Comparison of ENCODE assay signal across 12 mouse cellular contexts in genomic region chr3:102744657-102745056, GRCm38 (mm10). TPM values are rescaled to one million over a fixed set of nuclear protein-coding genes. Genes with fewer than 3 reads are reported as not detected.
DNase-seq lines count a peak whose midpoint lies in the region; ATAC-seq and TF ChIP-seq lines count a peak whose summit lies in the region.
"Had no signal": no experiment of that assay in that cellular context is flagged by ENCODE, and none has a peak within 500 bp of the region (broad histone marks: within the 10 kb centered on the region; RNA-seq: fewer than 3 reads in every experiment).

No protein-coding gene starts in this region.

- no peak overlapping the region for H3K4me2 ChIP-seq in hindbrain, embryonic 12.5 days (replicated peaks)
- peak overlapping the region; percentile 13; the same call in 1 of the 2 replicates for H3K4me2 ChIP-seq in heart, embryonic 12.5 days
- H3K4me2 ChIP-seq: neural tube, embryonic 12.5 days had no signal

- peak overlapping the region; percentile 35 for H3K27ac ChIP-seq in hindbrain, embryonic 10.5 days
- H3K27ac ChIP-seq in hindbrain, embryonic 12.5 days: no peak overlapping the region
- H3K27ac ChIP-seq in heart, embryonic 12.5 days (ENCODE audit: poor library complexity, severe bottlenecking): peak overlapping the region; percentile 43; the same call in 1 of the 2 replicates
- H3K27ac ChIP-seq: neural tube, embryonic 12.5 days had no signal

- no peak for DNase-seq in hindbrain, embryonic 10.5 days (ENCODE audit: low spot score)
- no peak for DNase-seq in Patski (ENCODE audit: low read depth, low spot score)
- DNase-seq in lung, postnatal 25 days (ENCODE audit: low spot score): peak; percentile 58
- DNase-seq in adrenal gland, postnatal 25 days: no peak
- DNase-seq in left cerebral cortex, postnatal 14 days (ENCODE audit: low spot score in 2 of 2): no peak
- DNase-seq in layer of hippocampus, adult 8-10 months (ENCODE audit: low spot score in 2 of 2): no peak
- DNase-seq: adrenal gland, postnatal 10 days had no signal

- no peak overlapping the region for H3K9ac ChIP-seq in hindbrain, embryonic 12.5 days
- peak overlapping the region; percentile 45; the same call in 1 of the 2 replicates for H3K9ac ChIP-seq in heart, embryonic 12.5 days
- H3K9ac ChIP-seq: neural tube, embryonic 12.5 days had no signal

- POLR2A ChIA-PET in Patski (lab: Charles Lee): interaction anchor here (1.8 kb wide), 1 partner anchor 11 kb away, joined by 7 read pairs; no protein-coding TSS in a partner anchor

- CTCF ChIA-PET in Patski (lab: Charles Lee): interaction anchor here (1.6 to 2.6 kb wide), 3 partner anchors 9 to 495 kb away, joined by 3 to 7 read pairs (median 6); no protein-coding TSS in a partner anchor

- intact Hi-C loops in left cerebral cortex, postnatal 14 days (cut with DNase I): no loop called here

- in situ Hi-C loops in Patski (cut with MboI; ENCODE audit: low pct_unique_long_range_greater_than_20kb): loop anchor here (25.0 kb wide), 1 partner anchor 618 kb away; no protein-coding TSS in a partner anchor

- H3K4me1 ChIP-seq in hindbrain, embryonic 10.5 days (replicated peaks): peaks cover 38% of the 10 kb centered on the region
- H3K4me1 ChIP-seq in hindbrain, embryonic 12.5 days: peaks cover 27% of the 10 kb centered on the region
- peaks cover 54% of the 10 kb centered on the region for H3K4me1 ChIP-seq in heart, embryonic 12.5 days (replicated peaks)

- TF ChIP-seq CTCF in Patski (IDR thresholded peaks at IDR 0.05): no peak

- H3K9me3 ChIP-seq in hindbrain, embryonic 10.5 days: no peaks in the 10 kb centered on the region
- no peaks in the 10 kb centered on the region for H3K9me3 ChIP-seq in hindbrain, embryonic 12.5 days (replicated peaks)
- H3K9me3 ChIP-seq in heart, embryonic 12.5 days (replicated peaks): no peaks in the 10 kb centered on the region
- H3K9me3 ChIP-seq: neural tube, embryonic 12.5 days had no signal

- H3K4me3 ChIP-seq in hindbrain, embryonic 10.5 days: no peak overlapping the region
- no peak overlapping the region for H3K4me3 ChIP-seq in hindbrain, embryonic 12.5 days
- no peak overlapping the region for H3K4me3 ChIP-seq in heart, embryonic 12.5 days
- H3K4me3 ChIP-seq: neural tube, embryonic 12.5 days had no signal

- no peak for ATAC-seq in hindbrain, embryonic 12.5 days (ENCODE audit: low FRiP score)
- ATAC-seq in Patski: peak; percentile 12
- ATAC-seq in heart, embryonic 12.5 days (ENCODE audit: insufficient number of reproducible peaks, low FRiP score): no peak

- 43% methylated on average over 5 of the region's 5 CpGs for WGBS in hindbrain, embryonic 10.5 days
- WGBS in hindbrain, embryonic 12.5 days: 43% methylated on average over 5 of the region's 5 CpGs
- WGBS in heart, embryonic 12.5 days: 21% methylated on average over 5 of the region's 5 CpGs

- H3K27me3 ChIP-seq in hindbrain, embryonic 10.5 days (ENCODE audit: insufficient read depth, poor library complexity, severe bottlenecking): no peaks in the 10 kb centered on the region
- no peaks in the 10 kb centered on the region for H3K27me3 ChIP-seq in hindbrain, embryonic 12.5 days
- no peaks in the 10 kb centered on the region for H3K27me3 ChIP-seq in Patski
- no peaks in the 10 kb centered on the region for H3K27me3 ChIP-seq in heart, embryonic 12.5 days (replicated peaks)
- H3K27me3 ChIP-seq: CH12.LX; neural tube, embryonic 12.5 days had no signal

- no peaks in the 10 kb centered on the region for H3K36me3 ChIP-seq in hindbrain, embryonic 10.5 days
- H3K36me3 ChIP-seq in hindbrain, embryonic 12.5 days: no peaks in the 10 kb centered on the region
- H3K36me3 ChIP-seq in heart, embryonic 12.5 days: peaks cover 18% of the 10 kb centered on the region
- H3K36me3 ChIP-seq: neural tube, embryonic 12.5 days had no signal

RNA-seq across cellular contexts. Expression of gene Tspan2, which starts 10.3 kb away (rescaled TPM):
- 9.1 and 10.4 TPM in 2 replicates for polyA plus RNA-seq in hindbrain, embryonic 10.5 days (2016; fragmentation: Nextera tagmentation; extraction: Ambion mirVana)
- polyA plus RNA-seq in hindbrain, embryonic 12.5 days (2016; fragmentation: Nextera tagmentation; extraction: Ambion mirVana): 7.5 and 8.0 TPM in 2 replicates
- polyA plus RNA-seq in Patski (2021): 0.54 TPM
- polyA plus RNA-seq in heart, embryonic 12.5 days (2016; fragmentation: Nextera tagmentation; extraction: Ambion mirVana): 36.0 and 37.0 TPM in 2 replicates
- total RNA-seq in adrenal gland, postnatal 25 days (2021): 3.9 and 7.1 TPM in 2 replicates
- total RNA-seq in left cerebral cortex, postnatal 14 days (2021): 10 to 100 TPM; 58.0 to 82.8 TPM
- total RNA-seq in layer of hippocampus, adult 8-10 months (2022): 10 to 100 TPM; 58.8 to 84.9 (median 66.0) TPM

RNA-seq across cellular contexts. Expression of gene Tshb, which starts 37.9 kb away (rescaled TPM):
- polyA plus RNA-seq in hindbrain, embryonic 10.5 days (2016; fragmentation: Nextera tagmentation; extraction: Ambion mirVana): 0.11 TPM in 1 of 2 replicates, not detected in the other
- polyA plus RNA-seq in hindbrain, embryonic 12.5 days (2016; fragmentation: Nextera tagmentation; extraction: Ambion mirVana): 0.07 and 0.17 TPM in 2 replicates
- polyA plus RNA-seq in Patski (2021): not detected
- 0.04 and 0.10 TPM in 2 replicates for polyA plus RNA-seq in heart, embryonic 12.5 days (2016; fragmentation: Nextera tagmentation; extraction: Ambion mirVana)
- total RNA-seq in adrenal gland, postnatal 25 days (2021): not detected in 2 replicates
- total RNA-seq in left cerebral cortex, postnatal 14 days (2021): not detected
- not detected for total RNA-seq in layer of hippocampus, adult 8-10 months (2022)
- total RNA-seq: adrenal gland, postnatal 10 days; CH12.LX; left cerebral cortex, postnatal 25 days had no signal
